Mouse (Mus musculus): Measurements from ENCODE around the gene Gcnt2. TPM values are rescaled to one million over a fixed set of nuclear protein-coding genes. Genes with fewer than 3 reads are reported as not detected.
"Not testable (repeated sequence)": the region's sequence is repeated elsewhere in the genome, so short reads cannot be mapped to it uniquely, and the experiment has no call there.

Gene Gcnt2
- polyA plus RNA-seq, 1 experiment from 2014 or later, result 6.0 TPM

DNA sequence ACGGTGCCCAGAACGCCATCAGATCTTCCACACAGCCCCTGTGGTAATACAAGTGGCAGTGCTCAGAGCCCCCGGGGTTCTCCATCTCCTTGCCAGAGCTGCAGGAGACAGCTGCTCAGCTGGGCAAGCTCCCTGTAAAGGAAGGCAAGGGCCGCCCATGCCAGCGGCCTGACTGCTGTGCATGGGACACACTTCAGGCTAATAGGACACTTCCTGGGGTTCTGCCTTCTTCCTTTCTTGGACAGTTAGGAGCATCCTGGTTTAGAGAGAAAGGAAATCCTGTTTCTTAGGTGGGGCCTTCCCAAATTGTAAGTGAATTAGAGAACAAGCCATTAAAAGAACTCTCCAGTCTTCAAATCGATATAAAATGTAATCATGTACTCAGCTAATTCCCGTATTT, 32.5 kb downstream of the Gcnt2 start:
- Histone ChIP-seq H3K27me3 (0 out of 2 replicates have a peak, but pooled peaks cover 3% of the 10 kb centered on the region), H3K4me2 (replicated peaks) (no peak overlapping the region), H3K36me3 (no peaks in the 10 kb centered on the region), H3K4me1 (peaks cover 9% of the 10 kb centered on the region), H3K9ac (no peak overlapping the region), H3K4me3 (replicated peaks) (no peak overlapping the region), H3K27ac (replicated peaks) (no peak overlapping the region), H3K9me3 (replicated peaks) (no peaks in the 10 kb centered on the region)
- 68% methylated on average over 7 of the region's 7 CpGs for WGBS
- no peak for ATAC-seq (ENCODE audit: insufficient number of reproducible peaks, low FRiP score, low TSS enrichment, low read depth)

DNA sequence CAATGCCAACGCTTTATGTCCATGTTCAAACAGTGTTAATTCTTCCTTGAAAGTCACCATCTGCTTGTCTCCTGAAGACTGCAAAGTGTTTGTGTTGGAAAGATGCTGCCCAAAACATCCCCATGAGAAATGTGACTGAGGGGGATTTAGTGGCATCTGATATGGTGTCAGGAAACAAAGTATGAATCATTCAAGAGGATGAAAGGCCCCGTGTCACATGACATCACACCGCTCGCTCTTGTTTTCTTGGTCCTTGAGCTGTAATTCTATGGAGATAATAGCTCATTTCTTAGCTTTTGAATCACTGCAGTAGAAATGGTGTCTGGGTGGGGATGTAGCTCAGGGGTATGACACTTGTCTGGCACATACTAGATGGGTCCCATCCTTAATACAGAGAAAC, 33.0 kb downstream of the Gcnt2 start:
- Histone ChIP-seq H3K27ac (replicated peaks) (no peak overlapping the region), H3K4me3 (replicated peaks) (no peak overlapping the region), H3K27me3 (0 out of 2 replicates have a peak, but pooled peaks cover 3% of the 10 kb centered on the region), H3K4me2 (replicated peaks) (no peak overlapping the region), H3K9me3 (replicated peaks) (no peaks in the 10 kb centered on the region), H3K9ac (no peak overlapping the region), H3K36me3 (no peaks in the 10 kb centered on the region), H3K4me1 (peaks cover 4% of the 10 kb centered on the region; the same call in 1 of the 2 replicates)
- ATAC-seq (ENCODE audit: insufficient number of reproducible peaks, low FRiP score, low TSS enrichment, low read depth), result no peak
- 65% methylated on average over 4 of the region's 4 CpGs for WGBS

DNA sequence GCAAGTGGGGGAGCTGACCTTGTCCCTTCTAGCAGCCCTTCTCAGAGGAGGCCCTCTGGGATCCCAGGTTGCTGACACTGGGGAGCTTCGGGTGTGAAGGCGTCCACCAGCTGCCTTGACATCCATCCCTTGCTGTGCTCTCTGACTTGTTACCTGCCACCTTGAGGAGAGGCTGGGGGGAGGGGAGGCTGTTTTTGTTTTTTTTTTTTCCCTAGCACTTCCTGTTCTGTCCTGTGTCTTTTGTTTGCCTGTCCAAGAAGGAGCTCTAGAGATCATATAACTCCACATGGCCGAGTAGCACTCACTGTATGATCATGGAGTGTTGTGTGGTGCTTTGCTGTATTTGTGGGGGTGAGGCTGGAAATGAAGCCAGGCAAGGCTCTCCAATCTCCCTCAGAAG, 34.0 kb downstream of the Gcnt2 start:
- Histone ChIP-seq H3K9me3 (replicated peaks) (no peaks in the 10 kb centered on the region), H3K36me3 (no peaks in the 10 kb centered on the region), H3K27ac (replicated peaks) (no peak overlapping the region), H3K9ac (no peak overlapping the region), H3K4me1 (no peaks in the 10 kb centered on the region; the same call in 1 of the 2 replicates), H3K4me3 (replicated peaks) (no peak overlapping the region), H3K4me2 (replicated peaks) (no peak overlapping the region), H3K27me3 (no peaks in the 10 kb centered on the region)
- WGBS, result 69% methylated on average over 3 of the region's 3 CpGs
- no peak for ATAC-seq (ENCODE audit: insufficient number of reproducible peaks, low FRiP score, low TSS enrichment, low read depth)

- H3K4me1 ChIP-seq, result peaks cover 18% of the 10 kb centered on the region
- H3K9me3 ChIP-seq (replicated peaks); H3K9ac ChIP-seq; H3K27me3 ChIP-seq; H3K27ac ChIP-seq (replicated peaks); H3K36me3 ChIP-seq; ATAC-seq (ENCODE audit: insufficient number of reproducible peaks, low FRiP score, low TSS enrichment, low read depth); H3K4me2 ChIP-seq (replicated peaks); H3K4me3 ChIP-seq (replicated peaks): not testable (repeated sequence)
- 65% methylated on average over 14 of the region's 14 CpGs for WGBS
Measured at GRCm38 (mm10) chr13:40898049-40898690, 38.6 kb downstream of the Gcnt2 start.

DNA sequence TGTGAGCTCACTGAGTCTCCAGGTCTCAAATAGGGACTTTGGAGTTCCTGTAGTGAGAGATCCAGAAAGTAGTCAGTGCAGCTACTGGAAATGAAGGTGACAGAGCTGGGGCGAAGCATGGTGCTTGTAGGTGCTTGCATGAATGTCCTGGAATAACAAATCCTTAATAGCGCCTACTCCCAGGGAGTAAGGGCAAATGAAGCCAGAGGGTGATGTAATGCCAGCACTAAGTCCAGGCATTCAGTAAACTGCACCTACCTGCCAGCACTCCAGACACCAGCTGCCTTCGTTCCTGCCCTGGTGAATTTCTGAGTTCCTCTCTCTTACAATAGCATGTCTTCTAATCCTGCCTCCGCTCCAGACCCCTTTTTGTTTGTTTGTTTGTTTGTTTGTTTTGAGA, 39.1 kb downstream of the Gcnt2 start:
- peaks cover 18% of the 10 kb centered on the region for H3K4me1 ChIP-seq
- no peaks in the 10 kb centered on the region for H3K27me3 ChIP-seq
- no peaks in the 10 kb centered on the region for H3K9me3 ChIP-seq (replicated peaks)
- no peak for ATAC-seq (ENCODE audit: insufficient number of reproducible peaks, low FRiP score, low TSS enrichment, low read depth)
- no peak overlapping the region for H3K27ac ChIP-seq (replicated peaks)
- 78% methylated on average over 4 of the region's 4 CpGs for WGBS
- no peaks in the 10 kb centered on the region for H3K36me3 ChIP-seq
- H3K9ac ChIP-seq, result no peak overlapping the region
- no peak overlapping the region for H3K4me2 ChIP-seq (replicated peaks)
- H3K4me3 ChIP-seq (replicated peaks), result no peak overlapping the region

DNA sequence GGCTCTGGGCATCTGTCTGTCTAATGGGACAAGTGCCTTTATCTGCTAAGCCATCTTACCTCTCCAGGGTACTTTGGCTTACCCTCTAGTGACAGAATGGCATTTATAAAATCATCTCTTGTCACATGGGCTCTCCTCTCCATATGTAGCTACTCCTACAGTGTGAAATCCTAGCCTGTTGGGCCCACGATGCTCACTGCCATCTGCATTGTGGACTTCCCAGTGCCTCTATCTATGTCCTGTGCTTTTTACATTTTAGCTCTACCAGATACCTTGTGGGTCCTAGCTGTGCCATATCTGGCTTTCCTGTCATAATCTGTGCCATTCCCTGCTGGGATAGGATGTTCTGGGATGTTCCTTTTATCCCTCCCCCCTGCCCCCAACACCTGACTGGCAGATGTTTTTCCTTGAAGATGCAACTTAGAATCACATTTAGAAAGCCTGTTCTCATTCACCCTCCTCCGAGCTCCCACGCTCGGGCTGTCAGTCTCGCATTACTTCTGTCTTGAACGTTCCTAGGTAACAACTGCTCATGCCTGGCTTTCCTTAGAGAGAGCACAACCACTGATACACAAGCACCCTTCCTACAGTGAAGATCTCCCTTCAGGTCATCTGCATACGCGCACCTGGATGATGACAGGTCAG, 39.9 kb downstream of the Gcnt2 start:
- Histone ChIP-seq H3K27me3 (no peaks in the 10 kb centered on the region), H3K9ac (no peak overlapping the region), H3K4me1 (peaks cover 18% of the 10 kb centered on the region), H3K4me3 (replicated peaks) (no peak overlapping the region), H3K9me3 (replicated peaks) (no peaks in the 10 kb centered on the region), H3K27ac (replicated peaks) (no peak overlapping the region), H3K4me2 (replicated peaks) (no peak overlapping the region), H3K36me3 (no peaks in the 10 kb centered on the region)
- WGBS, result 46% methylated on average over 8 of the region's 8 CpGs
- no peak for ATAC-seq (ENCODE audit: insufficient number of reproducible peaks, low FRiP score, low TSS enrichment, low read depth)

- H3K4me2 ChIP-seq (replicated peaks), result no peak overlapping the region
- H3K27me3 ChIP-seq, result no peaks in the 10 kb centered on the region
- no peak; the same call in 1 of the 2 replicates for ATAC-seq (ENCODE audit: insufficient number of reproducible peaks, low FRiP score, low TSS enrichment, low read depth)
- no peaks in the 10 kb centered on the region for H3K36me3 ChIP-seq
- no peak overlapping the region for H3K27ac ChIP-seq (replicated peaks)
- WGBS, result 50% methylated on average over 15 of the region's 15 CpGs
- no peaks in the 10 kb centered on the region for H3K9me3 ChIP-seq (replicated peaks)
- H3K9ac ChIP-seq, result no peak overlapping the region
- H3K4me1 ChIP-seq, result peaks cover 18% of the 10 kb centered on the region
- H3K4me3 ChIP-seq (replicated peaks), result no peak overlapping the region
Measured at GRCm38 (mm10) chr13:40899994-40900970, 40.7 kb downstream of the Gcnt2 start.

DNA sequence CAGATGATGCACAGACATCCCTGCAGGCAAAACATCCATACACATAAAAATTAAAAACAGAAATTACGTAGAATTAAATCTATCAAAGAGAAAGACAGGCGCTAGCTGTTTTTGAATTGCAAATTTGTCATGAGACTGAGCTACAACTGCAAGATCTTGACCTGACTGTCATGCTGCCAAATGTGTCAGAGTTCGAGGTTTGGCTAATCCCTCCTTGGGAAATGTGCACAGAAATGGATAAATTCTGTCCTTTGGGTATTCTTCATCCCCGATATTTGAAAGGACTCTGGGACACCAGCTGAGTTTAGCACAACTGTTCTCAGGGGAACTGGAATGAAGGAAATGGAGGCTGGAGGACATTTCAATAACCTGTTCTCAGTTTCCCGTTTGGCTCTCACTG, 41.7 kb downstream of the Gcnt2 start:
- H3K4me1 ChIP-seq, result peaks cover 18% of the 10 kb centered on the region
- no peak overlapping the region for H3K4me2 ChIP-seq (replicated peaks)
- no peaks in the 10 kb centered on the region for H3K36me3 ChIP-seq
- H3K4me3 ChIP-seq (replicated peaks), result no peak overlapping the region
- no peaks in the 10 kb centered on the region for H3K9me3 ChIP-seq (replicated peaks)
- WGBS, result 56% methylated on average over 5 of the region's 5 CpGs
- no peak for ATAC-seq (ENCODE audit: insufficient number of reproducible peaks, low FRiP score, low TSS enrichment, low read depth)
- H3K27ac ChIP-seq (replicated peaks), result no peak overlapping the region
- no peaks in the 10 kb centered on the region for H3K27me3 ChIP-seq
- H3K9ac ChIP-seq, result no peak overlapping the region

- H3K9ac ChIP-seq, result no peak overlapping the region
- peaks cover 18% of the 10 kb centered on the region for H3K4me1 ChIP-seq
- no peaks in the 10 kb centered on the region for H3K27me3 ChIP-seq
- no peaks in the 10 kb centered on the region for H3K9me3 ChIP-seq (replicated peaks)
- no peaks in the 10 kb centered on the region for H3K36me3 ChIP-seq
- H3K27ac ChIP-seq (replicated peaks), result no peak overlapping the region
- no peak overlapping the region for H3K4me2 ChIP-seq (replicated peaks)
- WGBS, result 65% methylated on average over 12 of the region's 12 CpGs
- H3K4me3 ChIP-seq (replicated peaks), result no peak overlapping the region
- no peak for ATAC-seq (ENCODE audit: insufficient number of reproducible peaks, low FRiP score, low TSS enrichment, low read depth)
Measured at GRCm38 (mm10) chr13:40901831-40902459, 42.4 kb downstream of the Gcnt2 start.

DNA sequence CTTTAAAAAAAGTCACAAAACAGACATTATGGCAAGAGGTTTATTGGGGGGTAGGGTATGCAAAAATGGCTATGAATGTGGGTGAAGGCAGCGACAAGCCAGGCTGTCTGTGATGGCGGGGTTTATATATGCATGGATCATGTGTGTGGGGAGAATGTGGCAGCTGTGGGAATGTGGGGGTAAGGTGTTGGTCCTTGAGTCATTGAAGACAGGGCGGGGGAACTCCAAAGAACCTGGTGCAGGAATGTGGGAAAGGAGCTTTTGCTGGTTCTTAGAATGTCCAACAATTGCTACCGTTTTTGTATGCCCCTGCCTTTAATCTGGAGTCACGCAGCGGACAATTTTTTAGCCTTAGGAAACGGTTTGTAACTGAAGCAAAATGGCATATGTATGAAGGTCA, 44.5 kb downstream of the Gcnt2 start:
- ATAC-seq (ENCODE audit: insufficient number of reproducible peaks, low FRiP score, low TSS enrichment, low read depth), result no peak
- no peak overlapping the region for H3K4me2 ChIP-seq (replicated peaks)
- H3K27ac ChIP-seq (replicated peaks), result no peak overlapping the region
- no peak overlapping the region for H3K4me3 ChIP-seq (replicated peaks)
- no peak overlapping the region for H3K9ac ChIP-seq
- no peaks in the 10 kb centered on the region for H3K9me3 ChIP-seq (replicated peaks)
- H3K27me3 ChIP-seq, result no peaks in the 10 kb centered on the region
- no peaks in the 10 kb centered on the region for H3K36me3 ChIP-seq
- H3K4me1 ChIP-seq, result peaks cover 21% of the 10 kb centered on the region
- WGBS, result 86% methylated on average over 7 of the region's 7 CpGs

DNA sequence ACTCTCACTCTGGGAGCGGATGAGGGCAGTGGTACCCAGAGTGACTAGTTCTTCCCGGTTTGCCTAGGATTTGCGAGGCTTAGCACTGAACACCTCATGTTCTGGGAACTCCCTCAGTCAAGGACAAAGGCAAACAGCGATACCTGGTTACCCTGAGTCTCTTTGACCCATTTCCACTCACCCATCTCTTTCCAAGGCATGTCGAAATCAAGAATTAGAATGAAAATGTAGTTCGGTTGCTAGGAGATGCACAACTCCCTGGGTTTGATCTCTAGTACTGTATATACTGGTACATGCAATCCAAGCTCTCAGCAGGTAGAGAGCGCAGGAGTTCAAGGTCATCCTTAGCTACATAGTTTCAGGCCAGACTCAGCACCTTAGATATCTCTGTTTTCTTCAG, 47.0 kb downstream of the Gcnt2 start:
- H3K4me2 ChIP-seq (replicated peaks), result no peak overlapping the region
- no peak for ATAC-seq (ENCODE audit: insufficient number of reproducible peaks, low FRiP score, low TSS enrichment, low read depth)
- 83% methylated on average over 7 of the region's 7 CpGs for WGBS
- no peak overlapping the region for H3K4me3 ChIP-seq (replicated peaks)
- H3K4me1 ChIP-seq, result peaks cover 3% of the 10 kb centered on the region; the same call in 1 of the 2 replicates
- no peaks in the 10 kb centered on the region for H3K36me3 ChIP-seq
- no peaks in the 10 kb centered on the region for H3K27me3 ChIP-seq
- H3K27ac ChIP-seq (replicated peaks), result no peak overlapping the region
- H3K9me3 ChIP-seq (replicated peaks), result no peaks in the 10 kb centered on the region
- no peak overlapping the region for H3K9ac ChIP-seq

Measured in embryonic facial prominence, embryonic 15.5 days (tissue).